Mouse (Mus musculus) effector memory CD4-positive, alpha-beta T cell, adult 5 months (primary cell): ENCODE measurements around the gene Sema7a. TPM values are rescaled to one million over a fixed set of nuclear protein-coding genes. Genes with fewer than 3 reads are reported as not detected.

Experiments used
- polyA plus RNA-seq: library from polyadenylated mRNA; unstranded; fragments of 100-300 nt; shearing (Covaris generic); gene quantifications from one replicate; pipeline ENCODE4 v1.2.1, GENCODE M21; 2017

Gene Sema7a
- polyA plus RNA-seq: 3.6 TPM

GRCm38 (mm10) chr9:57939431-57940348, at the start of gene Sema7a:
Gene Sema7a, plus strand, starts transcription at chr9:57940112.

DNA sequence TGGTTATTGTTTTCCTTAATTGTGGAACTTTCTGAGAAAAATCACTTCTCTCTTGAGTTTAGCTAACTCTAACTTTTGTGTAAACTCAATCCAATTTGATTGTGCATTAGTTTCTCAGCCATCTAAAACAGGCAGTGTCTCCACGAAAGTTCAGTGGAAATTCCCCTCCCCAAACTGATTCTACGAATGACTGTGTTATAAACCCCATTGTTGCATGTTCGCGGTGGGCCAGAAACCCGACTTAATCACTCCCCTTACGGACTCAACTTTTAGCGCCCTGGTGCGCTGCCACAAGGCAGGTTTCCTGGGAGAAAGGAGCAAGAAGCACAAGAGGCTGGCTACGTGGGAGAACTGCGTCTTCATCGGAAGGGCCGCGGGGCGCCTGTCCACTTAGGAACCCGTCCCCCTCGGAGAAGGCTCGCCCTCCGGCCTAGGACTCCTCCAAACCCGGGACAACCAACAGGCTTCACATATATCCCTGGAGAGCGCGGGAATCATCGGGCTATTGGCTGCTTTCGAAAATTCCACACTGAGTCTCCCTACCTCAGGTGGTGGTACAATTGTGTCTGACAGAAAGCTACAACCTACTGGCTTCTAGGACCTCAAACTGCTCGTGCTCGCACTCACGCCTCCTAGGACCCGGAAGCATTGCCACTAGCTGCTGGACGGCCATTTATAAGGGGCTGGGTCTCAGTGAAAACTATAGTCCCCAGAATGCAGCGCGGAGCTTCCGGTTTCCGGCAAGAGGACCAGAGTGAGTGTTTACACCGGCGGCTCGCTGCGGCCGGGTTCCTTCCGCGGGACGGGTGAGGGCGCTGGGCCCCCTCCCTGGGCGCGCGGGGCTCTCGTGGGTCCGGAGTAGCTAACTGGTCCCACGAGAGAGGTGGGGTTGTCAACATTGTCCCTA, 29.4 kb upstream of the Sema7a start, which contains the start of gene Ubl7:
Ubl7 (plus strand) TSS at position 726 of the 907 bp plus-strand sequence.

GRCm38 (mm10) chr9:58005753-58006461, 66.0 kb downstream of the Sema7a start, which contains the start of gene Cyp11a1:
Gene Cyp11a1, plus strand, starts transcription at chr9:58006411.

Other genes with a start within 250 kb of the Sema7a start
- 30.3 TPM for gene Edc3, start 231.6 kb upstream of the Sema7a start, polyA plus RNA-seq
- 231 TPM for gene Clk3, start 174.3 kb upstream of the Sema7a start, polyA plus RNA-seq
- 46.9 TPM for gene Arid3b, start 103.3 kb upstream of the Sema7a start, polyA plus RNA-seq
- 51.5 TPM for gene Ubl7, start 29.1 kb upstream of the Sema7a start, polyA plus RNA-seq
- not detected for gene Cyp11a1, start 66.3 kb downstream of the Sema7a start, polyA plus RNA-seq
- not detected for gene Stra6, start 123.7 kb downstream of the Sema7a start, polyA plus RNA-seq
- not detected for gene Ccdc33, start 178.7 kb downstream of the Sema7a start, polyA plus RNA-seq